Mouse (Mus musculus) cerebellum, adult 2 months (tissue): ENCODE measurements at regions not wholly inside any gene's neighbourhood (a gene's known extent, or its start where the extent isn't known, plus 50 kb on each side); places are given as distances from the start of the nearest gene placed in this dataset.

Experiments used
- DNase-seq, 2 experiments: peaks; one replicate each; pipeline ENCODE4 v3.0.0; 2021
- H3K27ac ChIP-seq: fragments of 200-500 bp; 2 replicates; pipeline ENCODE4 v1.5.1; 2012; ENCODE audit warnings: low read length, control low read depth, inconsistent platforms; ENCODE audit not compliant: insufficient read depth
- H3K27me3 ChIP-seq: fragments of 200-500 bp; 2 replicates; pipeline ENCODE4 v1.6.1; 2012; ENCODE audit warnings: inconsistent platforms, mild to moderate bottlenecking, low read length, moderate library complexity; ENCODE audit not compliant: control insufficient read depth, insufficient read depth
- H3K4me1 ChIP-seq: fragments of 200-500 bp; 2 replicates; pipeline ENCODE4 v1.6.1; 2011; ENCODE audit warnings: low read length; ENCODE audit not compliant: control insufficient read depth, insufficient read depth
- H3K4me3 ChIP-seq: fragments of 200-500 bp; replicated peaks from 2 replicates; pipeline ENCODE3; 2011; ENCODE audit warnings: mild to moderate bottlenecking, low read depth, low read length, control low read depth; ENCODE audit not compliant: insufficient read depth
- CTCF ChIP-seq: fragments of 200-500 bp; IDR thresholded peaks from 2 replicates; pipeline ENCODE4 v1.5.1; 2011; ENCODE audit warnings: low read depth, mild to moderate bottlenecking, control low read depth, low read length, moderate library complexity, borderline replicate concordance; ENCODE audit not compliant: insufficient read depth
- POLR2A ChIP-seq: fragments of 200-500 bp; IDR thresholded peaks from 2 replicates; pipeline ENCODE4 v1.6.1; 2011; ENCODE audit warnings: low read length, control low read depth, borderline replicate concordance; ENCODE audit not compliant: insufficient read depth
- WGBS: fragments of 180-500 bp; shearing (Covaris S2); methylation state at CpG from one replicate; pipeline ENCODE4 v1.1.7; 2018; 5-methylcytosine and 5-hydroxymethylcytosine counted together

DNA sequence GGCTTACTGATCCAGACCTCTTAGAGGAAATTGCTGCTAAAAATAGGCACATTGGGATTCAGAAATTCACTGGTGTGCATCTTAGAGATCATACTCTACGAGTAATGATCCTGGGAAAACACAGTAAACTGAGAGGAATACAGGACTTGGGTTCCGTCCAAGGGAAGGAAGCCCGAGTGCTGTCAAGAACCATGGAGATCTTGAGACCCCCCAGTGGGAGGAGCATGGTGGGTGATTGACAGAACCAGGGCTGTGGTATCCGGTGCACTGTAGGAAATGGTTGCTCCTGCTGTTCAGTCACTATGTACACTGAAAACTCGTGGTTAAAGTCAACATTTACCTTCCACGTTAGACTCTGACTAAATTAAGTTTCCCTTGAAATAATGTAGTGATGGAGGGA, 303.8 kb upstream of the Mon1b start:
- H3K4me1 ChIP-seq = peaks cover 2% of the 10 kb centered on the region
- H3K27me3 ChIP-seq = no peaks in the 10 kb centered on the region
- no peak overlapping the region for H3K4me3 ChIP-seq
- 8% methylated on average over 6 of the region's 6 CpGs for WGBS
- peak in 1 of 2 experiments; percentile 5 for DNase-seq
- H3K27ac ChIP-seq = no peak overlapping the region
- TF ChIP-seq CTCF (no peak), POLR2A (no peak)

DNA sequence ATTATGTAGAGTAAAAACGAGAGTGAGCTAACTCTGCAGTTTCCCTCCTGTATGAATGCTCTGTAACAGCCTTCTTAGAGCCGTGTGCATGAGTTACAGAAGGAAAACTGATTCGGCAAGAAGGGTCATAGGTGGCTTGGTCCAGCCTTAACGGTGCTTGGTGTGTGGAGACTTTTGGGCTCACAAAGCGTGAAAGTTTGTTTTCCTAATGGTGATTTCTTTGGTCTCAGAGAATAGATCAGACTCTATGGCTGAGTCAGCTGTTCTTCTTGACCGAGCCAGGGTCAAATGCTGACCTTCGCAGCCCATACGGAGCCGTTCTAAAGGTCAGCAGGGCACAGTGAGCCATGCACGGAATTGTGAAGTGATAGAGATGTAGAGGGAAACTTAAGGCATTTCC, 294.1 kb upstream of the Mon1b start:
- H3K27me3 ChIP-seq = no peaks in the 10 kb centered on the region
- TF ChIP-seq CTCF = no peak
- no peak for TF ChIP-seq POLR2A
- no peak overlapping the region for H3K4me3 ChIP-seq
- no peak overlapping the region for H3K27ac ChIP-seq
- H3K4me1 ChIP-seq = no peaks in the 10 kb centered on the region
- DNase-seq = no peak
- 48% methylated on average over 10 of the region's 10 CpGs for WGBS

DNA sequence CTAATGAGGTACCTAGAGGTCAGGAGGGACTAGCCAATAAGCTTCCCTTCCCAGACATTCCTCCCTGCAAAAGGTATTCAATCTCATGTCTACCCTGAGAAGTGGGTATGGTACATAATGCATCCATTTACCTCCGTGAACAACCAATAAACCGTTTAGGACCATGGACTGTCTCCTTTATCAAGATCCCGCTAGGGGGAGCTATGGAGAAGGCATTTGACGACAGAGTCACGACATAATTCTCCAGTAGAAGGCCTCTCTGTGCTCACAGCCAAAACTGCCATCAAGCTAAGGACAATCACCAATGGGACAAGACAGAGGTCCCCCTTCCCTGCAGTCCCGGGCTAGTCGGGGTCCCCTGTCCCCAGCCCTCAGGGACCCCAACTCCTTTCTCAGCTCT, 273.5 kb upstream of the Mon1b start:
- no peak overlapping the region for H3K4me3 ChIP-seq
- no peaks in the 10 kb centered on the region for H3K27me3 ChIP-seq
- H3K27ac ChIP-seq = no peak overlapping the region
- TF ChIP-seq CTCF = no peak
- no peak for TF ChIP-seq POLR2A
- no peaks in the 10 kb centered on the region for H3K4me1 ChIP-seq
- DNase-seq = no peak
- WGBS = 64% methylated on average over 7 of the region's 7 CpGs

DNA sequence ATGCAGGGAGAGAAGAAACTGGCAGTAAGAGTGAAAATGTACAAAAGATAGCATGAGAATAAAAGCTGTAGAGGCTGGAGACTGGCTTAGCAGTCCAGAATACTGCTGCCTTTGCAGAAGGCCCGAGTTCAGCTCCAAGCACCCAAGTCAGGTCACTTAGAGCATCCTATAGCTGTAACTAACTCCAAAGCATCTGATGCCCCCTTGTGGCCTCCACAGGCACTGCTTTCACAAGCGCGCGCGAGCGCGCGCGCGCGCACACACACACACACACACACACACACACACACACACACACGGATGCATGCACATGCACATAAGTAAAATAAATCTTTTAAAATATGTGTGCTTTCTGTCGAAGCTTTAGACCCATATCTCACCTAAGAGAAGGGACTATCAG, 271.2 kb upstream of the Mon1b start:
- Histone ChIP-seq H3K27ac (no peak overlapping the region), H3K27me3 (no peaks in the 10 kb centered on the region), H3K4me3 (no peak overlapping the region), H3K4me1 (no peaks in the 10 kb centered on the region)
- no peak for DNase-seq
- WGBS = 93% methylated on average over 13 of the region's 13 CpGs
- TF ChIP-seq POLR2A (no peak), CTCF (no peak)

DNA sequence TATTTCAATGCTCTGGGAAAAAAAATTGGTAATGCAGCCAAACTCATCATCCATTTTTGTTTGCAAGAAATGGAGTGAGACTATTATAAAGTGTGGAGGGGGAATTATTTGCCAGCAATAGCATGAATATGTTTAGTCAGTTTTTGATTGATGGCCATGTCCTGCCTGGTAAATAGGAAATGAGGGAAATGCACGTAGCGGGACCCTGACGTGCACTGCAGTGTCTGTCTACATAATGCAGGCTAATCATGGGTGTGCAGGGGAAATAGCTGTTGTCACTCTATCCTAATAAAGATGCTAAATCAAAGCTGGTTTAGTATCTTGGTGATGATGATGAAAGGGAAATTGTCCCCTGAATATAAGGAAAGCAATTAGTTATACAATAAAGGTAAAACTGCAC, 251.9 kb upstream of the Mon1b start:
- Histone ChIP-seq H3K4me3 (no peak overlapping the region), H3K27ac (no peak overlapping the region), H3K4me1 (no peaks in the 10 kb centered on the region), H3K27me3 (no peaks in the 10 kb centered on the region)
- DNase-seq = no peak
- 69% methylated on average over 3 of the region's 3 CpGs for WGBS
- TF ChIP-seq CTCF = no peak
- TF ChIP-seq POLR2A = no peak

DNA sequence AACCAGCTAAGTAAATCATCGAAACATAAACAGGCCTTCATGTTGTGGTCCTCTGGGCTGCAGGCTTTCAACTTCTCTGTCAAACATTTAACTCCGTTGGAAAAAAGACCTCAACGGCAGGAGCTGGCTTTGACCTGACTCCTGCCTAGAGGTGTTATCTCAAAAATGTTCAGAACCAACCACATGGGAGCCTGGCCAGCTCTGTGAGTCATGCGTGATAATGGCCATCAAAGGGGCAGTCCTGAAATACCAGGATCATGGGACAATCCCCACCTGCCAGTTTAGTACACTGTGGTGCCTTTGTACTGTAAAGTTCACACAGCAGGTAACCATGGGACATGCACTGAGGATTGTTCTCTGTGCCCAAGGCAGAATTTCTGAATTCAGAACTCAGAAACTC, 251.4 kb upstream of the Mon1b start:
- peak in 1 of 2 experiments; percentile 10 for DNase-seq
- WGBS = 27% methylated on average over 4 of the region's 4 CpGs
- no peak overlapping the region for H3K27ac ChIP-seq
- H3K4me1 ChIP-seq = no peaks in the 10 kb centered on the region
- H3K4me3 ChIP-seq = no peak overlapping the region
- TF ChIP-seq POLR2A (no peak), CTCF (no peak)
- H3K27me3 ChIP-seq = no peaks in the 10 kb centered on the region

DNA sequence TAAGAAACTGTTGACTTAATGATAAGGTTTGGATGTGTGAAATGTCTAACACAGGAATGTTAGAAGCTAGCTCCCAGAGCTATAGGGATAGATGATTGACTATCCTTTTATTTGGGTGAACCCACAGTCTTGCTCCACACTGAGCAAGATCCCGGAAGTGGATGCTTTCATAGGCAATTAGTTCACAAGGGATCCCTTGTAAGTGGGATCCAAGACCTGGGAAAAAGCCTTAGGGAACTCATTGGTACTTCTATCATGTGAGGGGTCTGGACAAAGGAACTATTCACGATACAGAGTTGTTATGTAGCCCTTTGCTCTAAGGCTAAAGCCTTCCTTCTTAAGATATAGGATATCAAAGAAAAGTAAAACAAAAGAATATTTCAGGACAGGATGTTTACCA, 245.9 kb upstream of the Mon1b start:
- H3K4me3 ChIP-seq = no peak overlapping the region
- DNase-seq = no peak
- TF ChIP-seq CTCF (no peak), POLR2A (no peak)
- no peak overlapping the region for H3K27ac ChIP-seq
- no peaks in the 10 kb centered on the region for H3K4me1 ChIP-seq
- WGBS = 75% methylated on average over 2 of the region's 2 CpGs
- no peaks in the 10 kb centered on the region for H3K27me3 ChIP-seq

DNA sequence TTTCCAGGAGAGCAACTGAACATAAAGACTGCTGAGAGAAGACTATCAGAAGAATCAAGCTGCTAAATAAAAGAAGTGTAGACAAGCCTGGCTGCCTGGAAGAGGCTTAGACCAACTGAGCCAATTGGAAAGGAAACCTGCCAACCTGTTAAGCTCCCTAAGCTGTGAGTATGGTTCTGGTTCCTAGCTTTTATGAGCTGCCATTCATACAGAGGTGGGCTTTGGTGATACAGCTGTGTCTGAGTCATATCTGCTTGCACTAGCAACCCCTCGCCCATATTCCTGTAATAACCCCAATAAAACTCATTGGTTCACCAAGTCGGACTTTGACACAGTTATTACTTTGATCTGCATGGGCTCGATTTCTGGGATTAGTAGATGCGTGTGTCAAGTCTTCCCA, 245.3 kb upstream of the Mon1b start:
- 92% methylated on average over 4 of the region's 4 CpGs for whole genome bisulfite sequencing
- Histone ChIP-seq H3K27ac (no peak overlapping the region), H3K27me3 (no peaks in the 10 kb centered on the region), H3K4me3 (no peak overlapping the region), H3K4me1 (no peaks in the 10 kb centered on the region)
- no peak for DNase-seq
- TF ChIP-seq POLR2A (no peak), CTCF (no peak)
